Mouse (Mus musculus) CH12.LX (cell line): ENCODE results near the gene Hspb7. TPM values are rescaled to one million over a fixed set of nuclear protein-coding genes. Genes with fewer than 3 reads are reported as not detected.

Experiments
- DNase-seq: peaks from one replicate; pipeline ENCODE4 v3.0.0-alpha.2; 2013; ENCODE audit errors: extremely low read depth
- H3K27ac ChIP-seq: 2 replicates; pipeline ENCODE4 v1.5.1; 2012; ENCODE audit warnings: low read depth, mild to moderate bottlenecking, control low read depth, moderate library complexity; ENCODE audit not compliant: insufficient read depth
- H3K27me3 ChIP-seq: replicated peaks from 2 replicates; pipeline ENCODE3; 2012; ENCODE audit warnings: inconsistent platforms
- H3K36me3 ChIP-seq, 2 experiments: replicated peaks in 1 of 2; 2 replicates each; pipeline versions ENCODE3 to v1.6.1; 2012; ENCODE audit warnings: inconsistent platforms in 1 of 2, low read length in 1 of 2, mild to moderate bottlenecking in 1 of 2, mixed read lengths in 1 of 2, moderate library complexity in 1 of 2; ENCODE audit not compliant: control insufficient read depth in 1 of 2, insufficient read depth in 1 of 2
- H3K4me1 ChIP-seq, 2 experiments: 2 replicates each; pipeline ENCODE4 v1.6.1; 2012; ENCODE audit warnings: inconsistent platforms in 1 of 2, moderate library complexity in 1 of 2; ENCODE audit not compliant: insufficient read depth in 2 of 2, control insufficient read depth in 1 of 2
- H3K4me2 ChIP-seq: 2 replicates; pipeline ENCODE4 v1.6.1; 2012; ENCODE audit warnings: low read depth, mild to moderate bottlenecking, control low read depth; ENCODE audit not compliant: poor library complexity, insufficient read depth, severe bottlenecking
- H3K4me3 ChIP-seq, 3 experiments: fragments of 150-350 bp in 1 of 3; sonication (generic) in 1 of 3; replicated peaks in 1 of 3; 2 replicates each; pipeline versions ENCODE3 to v1.5.1; 2011 to 2012; ENCODE audit warnings: low read depth in 2 of 3, low read length in 2 of 3, mild to moderate bottlenecking in 2 of 3, moderate library complexity in 2 of 3, control low read depth in 1 of 3, improper control_type of control experiment in 1 of 3, inconsistent platforms in 1 of 3, mixed read lengths in 1 of 3; ENCODE audit not compliant: poor library complexity in 1 of 3
- H3K79me2 ChIP-seq: replicated peaks from 2 replicates; pipeline ENCODE4 v1.6.1; 2012; ENCODE audit warnings: mild to moderate bottlenecking, moderate library complexity; ENCODE audit not compliant: control insufficient read depth, poor library complexity, insufficient read depth, severe bottlenecking; ENCODE audit errors: extremely low read depth
- H3K9ac ChIP-seq: 2 replicates; pipeline ENCODE4 v1.6.1; 2012; ENCODE audit warnings: low read depth, mild to moderate bottlenecking, control low read depth, moderate library complexity; ENCODE audit not compliant: insufficient read depth
- H3K9me3 ChIP-seq: replicated peaks from 2 replicates; pipeline ENCODE3; 2012; ENCODE audit warnings: low read length, inconsistent platforms, mixed read lengths
- BHLHE40 ChIP-seq: IDR thresholded peaks from 2 replicates; pipeline ENCODE4 v1.6.1; 2011; ENCODE audit warnings: mild to moderate bottlenecking, low read depth, low read length, improper control_type of control experiment
- CHD2 ChIP-seq: IDR thresholded peaks from 2 replicates; pipeline ENCODE4 v1.6.1; 2011; ENCODE audit warnings: low read length, improper control_type of control experiment
- E2F4 ChIP-seq: IDR thresholded peaks from 2 replicates; pipeline ENCODE4 v1.6.1; 2011; ENCODE audit warnings: low read depth, low read length, improper control_type of control experiment; ENCODE audit not compliant: insufficient replicate concordance
- ETS1 ChIP-seq: conservative IDR thresholded peaks from 2 replicates; pipeline ENCODE4 v1.6.1; 2012; ENCODE audit warnings: low read depth, mild to moderate bottlenecking, inconsistent platforms, low read length, improper control_type of control experiment, moderate library complexity
- GABPA ChIP-seq: IDR thresholded peaks from 2 replicates; pipeline ENCODE4 v1.6.1; 2012; ENCODE audit warnings: low read depth, low read length, improper control_type of control experiment, inconsistent platforms; ENCODE audit not compliant: insufficient replicate concordance
- IRF4 ChIP-seq: IDR thresholded peaks from 2 replicates; pipeline ENCODE4 v1.6.1; 2014; ENCODE audit warnings: low read depth, mild to moderate bottlenecking, inconsistent platforms, low read length, improper control_type of control experiment
- JUN ChIP-seq: IDR thresholded peaks from 2 replicates; pipeline ENCODE4 v1.6.1; 2011; ENCODE audit warnings: low read depth, mild to moderate bottlenecking, low read length, improper control_type of control experiment, moderate library complexity; ENCODE audit not compliant: insufficient read depth
- KAT2A ChIP-seq: IDR thresholded peaks from 2 replicates; pipeline ENCODE4 v1.6.1; 2012; ENCODE audit warnings: low read length, improper control_type of control experiment, inconsistent platforms; ENCODE audit not compliant: insufficient replicate concordance
- MAX ChIP-seq: IDR thresholded peaks from 2 replicates; pipeline ENCODE4 v1.6.1; 2011; ENCODE audit warnings: low read length, improper control_type of control experiment
- MEF2A ChIP-seq: IDR thresholded peaks from 2 replicates; pipeline ENCODE4 v1.6.1; 2014; ENCODE audit warnings: low read depth, mild to moderate bottlenecking, inconsistent platforms, low read length, improper control_type of control experiment, borderline replicate concordance
- MYC ChIP-seq: IDR thresholded peaks from 2 replicates; pipeline ENCODE4 v1.6.1; 2011; ENCODE audit warnings: low read depth, mild to moderate bottlenecking, improper control_type of control experiment, low read length
- POLR2A ChIP-seq: IDR thresholded peaks from 2 replicates; pipeline ENCODE4 v1.6.1; 2011; ENCODE audit warnings: low read depth, mild to moderate bottlenecking, improper control_type of control experiment, low read length
- RAD21 ChIP-seq: IDR thresholded peaks from 2 replicates; pipeline ENCODE4 v1.6.1; 2011; ENCODE audit warnings: low read depth, mild to moderate bottlenecking, low read length, improper control_type of control experiment, moderate library complexity
- RCOR1 ChIP-seq: conservative IDR thresholded peaks from 2 replicates; pipeline ENCODE4 v1.6.1; 2012; ENCODE audit warnings: low read depth, mild to moderate bottlenecking, inconsistent platforms, low read length, improper control_type of control experiment
- TBP ChIP-seq: conservative IDR thresholded peaks from 2 replicates; pipeline ENCODE4 v1.6.1; 2011; ENCODE audit warnings: low read depth, low read length, improper control_type of control experiment
- TCF12 ChIP-seq: IDR thresholded peaks from 2 replicates; pipeline ENCODE4 v1.6.1; 2014; ENCODE audit warnings: low read depth, mild to moderate bottlenecking, inconsistent platforms, low read length, improper control_type of control experiment
- UBTF ChIP-seq: IDR thresholded peaks from 2 replicates; pipeline ENCODE4 v1.6.1; 2012; ENCODE audit warnings: low read depth, mild to moderate bottlenecking, inconsistent platforms, low read length, improper control_type of control experiment, moderate library complexity
- USF1 ChIP-seq: IDR thresholded peaks from 2 replicates; pipeline ENCODE4 v1.6.1; 2014; ENCODE audit warnings: low read depth, mild to moderate bottlenecking, inconsistent platforms, low read length, improper control_type of control experiment
- USF2 ChIP-seq: conservative IDR thresholded peaks from 2 replicates; pipeline ENCODE4 v1.6.1; 2011; ENCODE audit warnings: low read depth, low read length, improper control_type of control experiment
- ZMIZ1 ChIP-seq: IDR thresholded peaks from 2 replicates; pipeline ENCODE4 v1.6.1; 2012; ENCODE audit warnings: low read depth, mild to moderate bottlenecking, inconsistent platforms, low read length, improper control_type of control experiment
- dilution Hi-C: fragments of 300-500 bp; cut with MboI; formaldehyde crosslinking; loops from 2 replicates; pipeline ENCODE4 v1.14.3; 2020; ENCODE audit warnings: low sequenced_read_pairs; ENCODE audit not compliant: extremely low pct_unique_long_range_greater_than_20kb, extremely low pct_ligation_motif_present
- in situ Hi-C: fragments of 300-500 bp; cut with MboI; formaldehyde crosslinking; loops from 3 replicates; pipeline ENCODE4 v1.14.3; 2019; ENCODE audit warnings: low sequenced_read_pairs, low pct_ligation_motif_present, low pct_unique_long_range_greater_than_20kb, mixed read lengths
- polyA plus RNA-seq: library from polyadenylated mRNA; unstranded; fragments of >175 nt; gene quantifications from 2 replicates; pipeline ENCODE4 v1.2.1, GENCODE M21; 2012; ENCODE audit warnings: low read depth; ENCODE audit not compliant: insufficient read length
- total RNA-seq, 2 experiments: library from RNA; depleted of rRNA; stranded (reverse); fragments of 300-350 nt in 1 of 2; fragments of >200 nt in 1 of 2; gene quantifications; 2 replicates each; pipeline ENCODE4 v1.2.3; 2012 to 2014

Gene Hspb7
- total and polyA plus RNA-seq, 3 experiments = 0.04 TPM; not detected in 2

DNA sequence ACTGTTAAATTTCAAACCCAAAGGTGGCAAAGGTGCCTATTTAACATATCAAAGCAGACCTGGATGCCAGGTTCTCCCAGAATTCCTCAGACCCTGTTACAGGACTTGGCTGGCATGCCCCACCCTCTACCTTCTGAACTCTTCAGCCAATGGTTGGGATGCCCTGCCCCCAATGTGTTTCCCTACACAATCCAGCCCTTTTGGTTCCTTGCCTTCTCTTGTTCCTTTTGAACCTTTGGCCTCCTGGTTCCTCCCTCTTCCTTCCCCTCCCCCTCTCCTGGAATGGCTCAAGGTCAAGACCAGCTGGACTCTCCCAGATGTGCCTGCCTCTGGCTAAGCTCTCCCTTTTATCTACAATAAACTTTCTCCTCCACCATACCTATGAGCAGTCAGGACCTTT lies 20.3 kb downstream of the Hspb7 start:
- TF ChIP-seq IRF4 (no peak), ETS1 (no peak), E2F4 (no peak)
- TF ChIP-seq, all 38 proteins: peak for 0
- no peaks in the 10 kb centered on the region for H3K36me3 ChIP-seq
- peaks cover 3% of the 10 kb centered on the region for H3K27me3 ChIP-seq
- H3K9me3 ChIP-seq = no peaks in the 10 kb centered on the region
- no peak overlapping the region for H3K4me3 ChIP-seq
- DNase-seq = no peak
- in situ Hi-C loops (no loop called here), dilution Hi-C loops (no loop called here)
- peaks cover 5% of the 10 kb centered on the region for H3K79me2 ChIP-seq
- no peak overlapping the region for H3K9ac ChIP-seq
- no peak overlapping the region for H3K4me2 ChIP-seq
- peaks cover 7 to 12% of the 10 kb centered on the region in 2 experiments; a peak in 3 of 4 replicates for H3K4me1 ChIP-seq
- no peak overlapping the region for H3K27ac ChIP-seq

DNA sequence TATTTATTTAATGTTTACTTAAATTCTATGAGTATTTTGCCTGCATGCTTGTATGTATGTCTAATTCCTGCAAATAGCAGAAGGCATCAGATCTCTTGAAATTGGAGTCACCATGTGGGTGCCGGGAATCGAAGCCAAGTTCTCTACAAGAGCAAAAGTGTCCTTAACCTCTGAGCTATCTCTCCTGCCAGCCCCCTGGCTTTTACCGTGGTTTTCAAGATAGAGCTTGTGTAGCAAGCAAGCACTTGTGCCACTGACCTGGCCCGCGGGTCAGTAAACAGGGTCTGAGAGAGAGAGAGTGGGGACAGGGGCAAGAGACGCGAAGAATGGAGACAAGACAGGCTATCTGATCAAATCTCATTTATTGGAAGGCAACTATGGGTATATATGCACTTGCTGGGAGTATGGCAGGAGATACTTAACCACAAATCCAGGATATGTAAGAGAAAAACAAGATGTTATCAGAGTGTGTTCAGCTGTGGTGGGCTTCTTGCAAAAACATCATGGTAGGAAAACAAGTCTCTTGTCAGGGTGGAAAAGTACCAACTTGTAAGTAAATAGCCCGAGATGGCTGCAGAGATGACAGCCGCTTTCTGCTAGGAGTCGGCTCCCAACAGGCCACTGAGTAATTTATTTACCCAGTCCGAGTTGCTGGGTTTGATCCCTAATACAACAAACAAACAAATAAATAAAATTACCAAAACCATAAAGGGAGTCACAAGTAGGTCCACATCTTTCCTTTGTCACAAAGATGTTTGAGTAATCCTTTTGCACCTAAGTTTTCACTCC lies 23.3 kb downstream of the Hspb7 start:
- DNase-seq = no peak
- Histone ChIP-seq H3K9ac (peak overlapping the region; percentile 70), H3K27me3 (peaks cover 3% of the 10 kb centered on the region), H3K9me3 (no peaks in the 10 kb centered on the region), H3K4me3 (peak overlapping the region; percentile 75 to 90 (median 76)), H3K36me3 (peaks cover 12 to 27% of the 10 kb centered on the region in 2 experiments), H3K79me2 (peaks cover 12% of the 10 kb centered on the region), H3K4me1 (peaks cover 9 to 22% of the 10 kb centered on the region in 2 experiments), H3K4me2 (peak overlapping the region; percentile 84), H3K27ac (no peak overlapping the region)
- TF ChIP-seq MEF2A (no peak), RAD21 (no peak)
- in situ Hi-C loops (no loop called here), dilution Hi-C loops (no loop called here)

DNA sequence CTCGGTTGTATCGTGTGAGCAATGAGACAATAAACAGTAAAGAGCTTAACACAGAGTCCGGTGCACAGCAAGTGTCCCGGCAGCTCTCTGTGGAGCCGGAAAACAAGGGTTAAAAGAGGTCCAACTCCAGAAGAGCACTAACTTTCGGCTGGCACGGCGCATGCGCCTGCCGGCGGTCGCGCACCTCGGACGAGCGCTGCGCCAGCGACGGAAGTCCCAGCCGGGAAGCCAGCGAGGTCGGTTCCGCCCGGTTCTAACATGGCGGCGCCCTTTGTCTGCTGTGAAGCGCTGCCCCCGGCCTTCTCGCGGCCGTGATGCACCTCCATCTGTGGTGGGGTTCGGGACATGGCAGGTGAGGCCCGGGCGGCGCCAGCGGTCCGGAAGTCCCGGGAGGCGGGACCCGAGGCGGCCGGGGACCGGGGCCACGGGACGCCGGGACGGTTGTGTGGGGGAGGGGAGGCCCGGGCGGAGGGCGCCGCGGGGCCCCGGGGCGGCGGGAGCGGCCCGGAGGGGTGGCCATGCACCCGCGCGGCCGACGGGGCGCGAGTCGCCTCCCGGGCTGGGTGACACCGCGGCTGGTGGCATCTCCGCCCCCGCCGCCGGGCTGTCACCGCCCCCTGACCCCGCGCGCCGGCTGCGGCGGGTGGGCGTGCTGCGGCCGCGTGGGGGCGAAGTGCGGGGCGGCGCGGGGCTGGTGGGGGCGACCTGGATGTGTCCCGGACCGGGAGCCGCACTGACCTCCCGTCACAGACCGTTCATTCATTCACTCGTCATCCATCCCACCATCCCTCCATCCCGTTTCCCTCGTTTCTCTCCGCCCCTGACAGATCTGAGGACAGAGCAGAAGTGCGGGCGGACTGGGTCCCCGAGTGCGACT lies 24.1 kb downstream of the Hspb7 start, which contains the start of gene Zbtb17:
TSS of gene Zbtb17 (plus strand) at position 204 of the 877 bp plus-strand sequence.
- peak; percentile 87 for DNase-seq
- Histone ChIP-seq H3K9ac (peak within 1 kb of the TSS; percentile 93), H3K4me1 (peaks cover 9 to 22% of the 10 kb centered on the region in 2 experiments), H3K27ac (peak within 1 kb of the TSS; percentile 2; the same call in 1 of the 2 replicates), H3K4me3 (peak within 1 kb of the TSS; percentile 75 to 90 (median 76)), H3K79me2 (peaks cover 12% of the 10 kb centered on the region), H3K9me3 (no peaks in the 10 kb centered on the region), H3K4me2 (peak within 1 kb of the TSS; percentile 88), H3K36me3 (peaks cover 20 to 36% of the 10 kb centered on the region in 2 experiments), H3K27me3 (peaks cover 3% of the 10 kb centered on the region)
- dilution Hi-C loops = no loop called here
- in situ Hi-C loops = loop anchor here (5.0 kb wide), 1 partner anchor 32 kb away; no protein-coding TSS in a partner anchor
- TF ChIP-seq UBTF (0 out of 2 replicates have a peak, but pooled peaks have one; percentile 58), JUN (no peak), KAT2A (peak; percentile 98), USF1 (no peak), USF2 (no peak), RCOR1 (0 out of 2 replicates have a peak, but pooled peaks have one; percentile 62), ZMIZ1 (peak; percentile 58), TBP (peak; percentile 83), MYC (peak; percentile 46; the same call in 1 of the 2 replicates), POLR2A (peak; percentile 89), BHLHE40 (peak; percentile 38; the same call in 1 of the 2 replicates), IRF4 (peak; percentile 59; the same call in 1 of the 2 replicates), RAD21 (no peak), CHD2 (peak; percentile 79), MEF2A (peak; percentile 68), GABPA (peak; percentile 80; the same call in 1 of the 2 replicates), TCF12 (peak; percentile 93), MAX (peak; percentile 66; the same call in 1 of the 2 replicates)
